Mouse (Mus musculus) telencephalon, adult 2 months (tissue): ENCODE data around the gene Rgs4.

Experiments
- DNase-seq: peaks from one replicate; pipeline ENCODE4 v3.0.0-alpha.2; 2011; ENCODE audit warnings: low read depth, low spot score

The Rgs4 gene

DNA sequence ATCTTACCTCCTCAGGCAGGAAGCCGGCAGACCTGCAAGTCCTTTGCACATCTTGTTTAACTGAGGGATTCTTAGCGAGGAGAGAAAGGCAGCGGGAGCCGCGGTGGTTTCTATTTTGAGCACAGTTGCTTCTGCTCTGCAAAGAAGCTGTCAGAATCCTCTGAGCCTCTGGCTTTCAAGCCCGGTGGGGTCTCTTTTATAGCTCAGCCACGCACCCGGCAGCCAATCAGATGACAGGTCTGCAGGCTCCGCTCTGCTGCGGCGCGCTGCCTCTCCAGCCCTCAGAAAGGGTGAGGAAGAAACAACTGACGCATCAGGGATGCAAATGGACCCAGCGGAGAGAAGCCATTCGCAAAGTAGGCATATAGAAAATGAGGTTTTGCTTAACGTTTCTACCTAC is at the start of gene Rgs4:
Gene Rgs4, minus strand, starts transcription at position 170 of the 400 bp plus-strand sequence.
- peak; percentile 90 for DNase-seq

DNA sequence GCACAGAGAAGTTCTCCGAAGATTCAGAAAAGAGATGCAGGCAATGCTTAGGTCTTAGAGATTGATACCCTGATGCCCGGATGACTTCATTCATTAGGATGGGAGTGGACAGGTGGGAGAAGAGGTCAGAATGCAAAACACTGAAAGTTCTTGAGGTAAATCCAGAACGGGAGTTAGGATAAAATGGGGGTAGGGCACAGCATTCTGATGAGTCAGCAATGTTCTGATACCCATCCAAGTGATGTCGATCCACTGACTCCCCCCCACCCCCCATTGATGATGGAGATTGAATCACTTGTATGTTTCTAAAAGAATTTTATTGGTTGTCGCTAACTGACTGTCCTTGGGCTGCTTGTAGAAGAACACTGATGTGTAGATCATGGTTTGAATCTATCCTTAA is 45.0 kb upstream of the Rgs4 start:
- no peak for DNase-seq

DNA sequence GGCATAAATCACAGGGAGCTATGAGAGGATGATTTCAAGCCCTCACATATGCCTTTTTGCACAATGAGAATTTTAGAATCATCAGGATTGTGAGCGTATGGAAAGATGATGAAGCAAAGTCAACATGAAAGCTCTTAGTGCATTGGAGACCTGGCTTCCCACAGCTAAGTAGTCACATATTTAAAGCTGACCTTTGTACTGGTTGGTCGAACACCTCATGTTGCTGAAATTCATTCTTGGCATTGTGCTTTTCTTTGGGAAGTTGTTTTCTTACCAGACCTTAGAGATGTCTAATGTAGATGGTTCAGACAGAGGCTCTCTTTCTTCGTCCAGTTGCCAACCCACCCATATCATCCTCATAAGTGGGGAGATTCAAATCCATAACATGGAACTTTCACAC is 38.5 kb upstream of the Rgs4 start:
- DNase-seq = no peak

DNA sequence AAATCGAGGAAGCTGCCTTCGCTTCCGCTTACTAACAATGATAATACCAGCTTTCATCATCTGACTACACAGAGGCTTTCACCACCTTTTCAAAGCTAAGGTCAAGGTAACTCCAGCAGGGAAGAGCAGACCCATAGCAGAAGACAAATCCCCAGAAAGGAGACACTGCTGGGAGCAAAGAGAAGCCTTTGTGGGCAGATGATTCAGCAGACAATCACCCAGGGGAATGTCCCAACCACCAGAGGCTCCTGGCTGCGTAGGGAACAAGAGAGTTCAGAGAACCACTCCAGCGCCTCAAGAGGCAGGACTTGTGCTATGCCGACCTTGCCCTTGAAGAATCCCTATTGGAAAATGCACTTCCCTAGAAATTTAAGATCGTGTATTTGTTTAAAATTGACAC is 29.1 kb upstream of the Rgs4 start:
- no peak for DNase-seq

DNA sequence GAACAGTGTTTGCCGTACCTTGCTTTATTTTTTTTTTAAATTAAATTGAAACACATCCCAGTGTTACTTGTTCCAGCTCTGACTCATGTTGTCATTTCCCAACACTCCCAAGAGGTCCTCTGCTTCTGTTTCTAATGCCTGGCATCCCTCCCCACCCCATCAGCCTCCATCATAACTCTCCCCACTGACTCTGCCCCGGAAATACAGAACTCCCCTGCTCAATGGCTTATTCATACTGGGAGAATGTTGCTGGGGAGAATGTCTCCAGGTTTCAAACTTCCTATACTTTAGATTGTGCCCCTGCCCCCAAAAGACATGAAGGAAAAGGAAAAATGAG is 17.1 kb upstream of the Rgs4 start:
- no peak for DNase-seq

DNA sequence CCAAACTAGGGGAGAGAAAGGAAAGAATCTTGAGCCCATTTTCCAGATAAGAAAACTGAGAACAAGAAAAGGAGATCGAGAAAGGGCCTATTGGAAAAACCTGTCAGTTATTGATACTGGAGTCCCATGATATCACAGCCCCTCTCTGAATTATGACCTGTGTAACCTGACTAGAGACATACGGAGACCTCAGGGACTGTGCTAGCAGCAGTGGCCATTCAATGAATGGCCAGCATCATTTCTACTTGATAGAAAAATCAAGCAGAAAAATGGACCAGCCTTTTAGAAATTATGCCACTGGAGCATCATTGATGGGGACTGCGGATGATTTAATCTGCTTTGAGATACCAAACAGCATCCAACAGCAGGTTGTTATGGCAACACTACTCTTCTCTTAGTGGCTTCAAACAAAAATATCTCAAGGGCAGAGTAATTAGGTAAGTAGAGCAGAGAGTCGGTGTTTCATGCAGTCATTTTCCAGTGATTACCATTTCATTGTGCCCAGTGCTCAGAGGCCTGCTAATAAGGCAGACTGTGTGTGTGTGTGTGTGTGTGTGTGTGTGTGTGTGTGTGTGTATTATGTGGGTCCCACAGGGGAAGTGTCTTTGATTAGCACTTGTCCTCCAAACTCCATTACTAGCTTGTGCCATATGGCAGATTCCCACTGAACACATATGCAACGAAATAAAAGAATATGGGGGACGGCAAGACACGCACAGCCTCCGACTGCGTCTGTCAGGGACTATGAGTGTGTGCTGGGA is 16.6 kb upstream of the Rgs4 start:
- DNase-seq = no peak

DNA sequence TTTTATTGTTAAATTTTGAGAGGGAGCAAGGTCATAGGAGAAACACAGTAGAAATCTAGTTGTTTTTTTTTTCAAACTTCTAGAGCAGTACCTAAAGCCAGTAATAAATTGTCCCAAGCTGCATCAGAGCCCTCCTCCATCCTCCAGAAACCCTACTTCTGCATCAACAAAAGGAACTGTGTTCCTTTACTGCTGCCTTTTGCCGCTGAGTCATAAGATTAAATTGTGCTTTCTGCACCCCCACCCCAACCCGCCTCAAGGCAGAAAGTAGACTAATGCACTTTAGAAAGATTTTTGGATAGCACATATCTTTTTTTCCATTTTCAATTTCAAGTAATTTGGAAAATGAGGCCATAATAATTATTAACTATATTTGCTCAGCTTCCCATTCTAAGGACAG is 15.1 kb upstream of the Rgs4 start:
- no peak for DNase-seq

DNA sequence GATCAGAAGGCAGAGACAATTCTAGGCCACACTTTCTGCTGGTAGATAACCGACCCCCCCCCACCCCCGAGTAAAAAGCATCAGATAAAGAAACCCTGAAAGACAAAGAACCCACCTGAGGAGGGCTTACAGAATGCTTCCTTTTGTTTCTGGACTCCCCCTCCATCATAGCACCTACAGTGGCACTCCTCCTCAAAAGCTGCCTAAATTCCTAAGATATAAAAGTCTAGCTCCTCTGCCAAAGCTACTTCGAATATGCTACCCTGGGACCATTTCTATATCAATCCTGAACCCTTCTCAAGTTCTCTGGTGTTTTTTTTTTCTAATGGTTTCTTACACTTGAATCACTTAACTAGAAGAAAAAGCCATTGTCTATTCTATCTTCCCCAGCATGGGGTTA is 9.1 kb upstream of the Rgs4 start:
- no peak for DNase-seq

DNA sequence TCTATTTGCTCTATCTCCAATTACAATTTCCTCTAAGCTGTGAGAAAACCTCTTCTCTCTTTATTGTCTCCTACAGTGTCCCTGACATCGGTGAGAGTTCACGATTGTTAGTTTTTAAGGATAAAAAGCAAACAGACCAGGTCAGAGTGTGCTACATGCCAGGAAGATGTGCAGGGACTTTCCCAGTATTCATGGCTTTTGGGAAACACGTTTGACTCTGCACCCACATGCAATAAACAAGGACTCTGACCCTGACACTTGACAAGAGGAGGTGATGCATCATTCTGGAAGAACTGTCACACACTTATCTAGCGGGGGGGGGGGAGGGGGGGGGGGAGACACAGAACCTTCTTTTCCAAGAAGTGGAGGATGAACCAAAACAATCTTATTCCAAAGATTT is 5.0 kb upstream of the Rgs4 start:
- no peak for DNase-seq

DNA sequence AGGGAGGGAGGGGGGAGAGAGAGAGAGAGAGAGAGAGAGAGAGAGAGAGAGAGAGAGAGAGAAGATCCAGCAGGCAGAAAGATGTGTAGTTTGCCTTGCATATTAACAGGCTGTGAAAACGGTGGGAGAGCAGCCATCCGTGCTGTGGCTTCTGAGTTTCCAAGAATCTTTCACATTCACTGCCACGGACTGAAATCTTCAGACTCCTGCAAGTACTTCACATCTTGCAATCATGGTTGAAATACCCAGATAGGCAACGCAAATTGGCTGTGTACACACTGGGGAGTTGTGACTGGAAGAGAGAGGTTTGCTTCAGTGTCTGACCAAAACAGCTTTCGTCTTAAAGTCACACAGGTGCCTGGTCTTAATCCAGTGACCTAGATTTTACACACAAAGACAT is 997 bp upstream of the Rgs4 start:
- DNase-seq = no peak

DNA sequence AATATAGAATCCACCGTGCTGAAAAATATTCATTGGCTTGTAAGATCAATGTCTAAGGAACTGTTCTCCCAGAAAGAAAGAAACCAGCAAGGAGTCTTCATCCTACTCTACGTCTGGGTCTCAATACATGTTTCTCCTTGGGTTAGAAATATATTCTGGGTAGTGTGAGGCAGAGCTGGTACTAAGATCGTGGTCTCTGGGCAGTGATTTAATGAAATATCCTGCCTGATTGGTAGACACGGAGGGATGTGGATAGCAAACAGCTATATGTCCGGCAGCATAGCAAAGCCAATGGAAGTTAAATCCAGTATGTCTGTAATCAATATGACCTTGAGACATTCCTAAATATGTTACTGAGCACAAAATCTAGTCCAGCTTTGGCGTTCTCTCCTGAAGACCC is 460 bp upstream of the Rgs4 start:
- no peak for DNase-seq

DNA sequence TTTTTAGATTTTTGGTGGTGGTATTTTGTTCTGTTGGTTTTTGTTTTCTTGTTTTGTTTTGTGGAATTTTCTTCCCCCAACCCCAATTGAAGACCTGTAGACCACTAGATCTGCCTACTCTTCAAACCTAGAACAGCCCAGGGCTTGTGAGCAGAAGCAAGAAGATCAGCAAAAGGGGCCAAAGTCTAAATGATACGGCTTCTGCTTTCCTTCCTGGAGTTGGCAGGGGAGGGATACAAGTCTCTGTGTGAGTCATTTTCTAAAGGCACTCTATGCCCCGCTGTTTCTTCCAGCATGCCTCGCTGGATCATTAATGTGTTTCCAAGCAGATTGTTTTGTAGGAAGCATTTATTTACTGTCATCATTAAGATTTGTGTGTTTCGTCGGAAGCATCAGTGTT is 6.3 kb downstream of the Rgs4 start:
- no peak for DNase-seq

DNA sequence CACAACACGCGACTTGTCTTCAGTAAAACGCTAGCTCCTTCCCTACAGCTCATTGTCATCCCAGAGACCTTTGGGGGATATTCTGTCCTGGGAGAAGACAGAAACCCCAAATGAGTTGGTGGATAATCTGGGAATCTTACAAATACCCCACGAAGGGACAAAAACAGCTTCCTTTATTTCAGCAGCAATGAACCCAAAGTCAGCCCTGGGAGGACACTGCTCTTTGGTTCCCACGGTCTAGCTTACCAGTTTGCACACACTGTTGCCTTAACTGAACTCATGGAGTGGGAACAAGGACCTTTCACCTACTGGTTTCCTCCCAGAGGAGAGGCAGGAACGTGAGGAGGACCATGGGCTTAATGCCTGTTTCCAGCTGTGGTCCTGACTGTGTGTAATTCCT is 10.2 kb downstream of the Rgs4 start:
- DNase-seq = no peak

DNA sequence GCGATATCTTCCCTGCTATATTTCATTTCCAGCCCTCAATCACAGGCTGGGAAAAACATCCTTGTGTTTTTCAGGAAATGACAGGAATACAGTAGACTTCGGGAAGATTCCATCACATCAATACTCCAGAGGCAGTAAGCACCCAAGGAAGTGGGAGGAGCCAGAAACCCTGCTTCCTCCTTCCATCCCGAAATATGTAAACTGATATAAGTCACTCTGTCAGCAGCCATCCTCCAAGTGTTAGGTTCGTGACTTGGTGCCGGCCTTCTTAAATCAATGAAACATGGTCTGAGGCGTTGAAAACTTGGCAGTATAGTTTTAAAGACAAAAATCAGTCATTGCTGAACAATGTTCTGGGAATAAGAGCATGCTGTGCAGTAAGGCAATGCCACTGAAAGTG is 11.3 kb downstream of the Rgs4 start:
- DNase-seq = no peak

DNA sequence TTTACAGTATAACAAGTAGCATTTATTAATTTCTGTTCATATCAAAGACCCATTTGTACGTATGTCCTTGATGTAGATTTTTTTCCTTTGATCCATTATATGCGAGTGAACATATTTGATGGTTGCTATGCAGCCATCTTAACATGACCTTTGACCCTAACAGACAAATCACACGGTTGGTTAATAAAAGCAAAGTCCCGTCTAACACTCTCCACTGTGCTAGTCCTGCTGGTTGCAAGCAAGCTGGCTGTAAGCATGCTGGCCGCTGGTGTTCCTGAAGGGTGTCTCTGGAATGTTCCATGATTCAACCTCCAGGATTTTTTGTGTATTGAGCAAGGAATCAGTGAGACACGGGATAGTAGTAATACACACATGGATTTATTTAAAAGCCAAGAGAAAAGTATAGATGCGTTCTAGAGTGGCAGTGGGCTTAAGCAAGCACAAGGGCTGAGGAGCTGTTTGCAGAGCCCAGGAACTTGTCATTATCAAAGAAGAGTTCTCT is 16.8 kb downstream of the Rgs4 start:
- no peak for DNase-seq

DNA sequence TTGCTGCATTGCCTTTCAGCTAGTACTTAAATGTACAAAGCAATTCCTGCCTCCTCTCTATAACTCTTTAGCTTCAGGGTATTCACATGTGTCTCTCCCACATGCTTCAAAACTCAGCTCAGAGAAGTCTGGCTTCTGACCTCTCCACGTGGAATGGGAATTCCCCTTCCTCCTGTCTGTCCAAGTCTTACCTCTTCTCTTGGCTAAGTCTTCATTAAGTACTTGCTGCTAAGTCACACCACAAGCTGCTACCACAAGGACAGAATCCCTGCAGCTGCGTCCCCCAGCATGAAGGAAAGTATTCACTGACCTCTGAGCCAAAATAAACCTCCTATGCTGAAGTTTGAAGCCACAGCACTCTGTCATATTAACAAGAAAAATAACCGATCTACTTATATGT is 21.1 kb downstream of the Rgs4 start:
- DNase-seq = no peak

DNA sequence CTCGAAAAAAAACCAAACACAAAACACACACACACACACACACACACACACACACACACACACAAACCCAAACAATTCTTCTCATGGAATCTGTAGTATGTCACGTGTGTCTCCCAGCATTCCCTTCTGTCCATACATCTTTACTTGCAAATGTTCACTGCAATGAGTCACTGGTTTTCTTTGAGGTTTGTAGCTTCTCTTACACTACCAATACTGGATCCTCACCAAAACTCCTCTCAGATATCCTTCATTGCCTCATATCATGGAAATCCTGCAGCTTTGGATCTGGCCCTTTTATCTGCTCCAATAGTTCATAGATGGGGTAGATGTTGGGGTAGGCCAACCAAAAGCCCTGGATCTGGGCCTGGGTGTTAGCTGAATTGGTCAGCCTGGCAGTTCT is 25.6 kb downstream of the Rgs4 start:
- no peak for DNase-seq

DNA sequence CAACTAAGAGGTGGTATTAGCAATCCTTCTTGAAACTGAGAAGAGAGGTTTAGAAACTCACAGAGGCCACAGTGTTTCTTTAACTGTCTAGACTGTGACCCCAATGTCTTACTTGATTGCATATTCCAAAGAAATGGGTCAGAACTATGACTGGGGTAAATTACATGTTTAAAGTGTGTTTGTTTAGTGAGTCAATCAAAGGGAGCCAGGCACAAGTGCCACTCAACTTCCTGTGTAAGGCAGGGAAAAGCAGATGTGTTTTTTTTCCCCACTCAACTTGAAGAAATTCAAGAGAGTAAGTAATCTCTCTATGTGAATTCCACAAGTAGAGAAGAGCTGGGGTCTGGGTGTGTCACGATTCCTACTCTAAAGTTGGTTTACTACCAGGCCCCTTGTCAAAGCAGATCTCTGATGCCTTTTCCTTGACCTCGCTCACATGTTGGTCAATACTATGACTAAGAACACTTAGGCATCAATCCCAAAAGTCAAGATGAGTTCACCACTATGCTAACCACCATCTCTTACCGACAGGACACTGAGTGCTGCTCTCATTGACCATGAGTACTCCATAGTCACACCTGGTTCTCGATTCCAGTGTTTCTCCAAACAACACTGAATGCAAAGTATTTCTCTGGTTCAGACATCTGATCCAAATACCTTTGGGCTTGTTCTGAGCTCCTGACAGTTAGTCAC is 42.9 kb downstream of the Rgs4 start:
- DNase-seq = no peak

DNA sequence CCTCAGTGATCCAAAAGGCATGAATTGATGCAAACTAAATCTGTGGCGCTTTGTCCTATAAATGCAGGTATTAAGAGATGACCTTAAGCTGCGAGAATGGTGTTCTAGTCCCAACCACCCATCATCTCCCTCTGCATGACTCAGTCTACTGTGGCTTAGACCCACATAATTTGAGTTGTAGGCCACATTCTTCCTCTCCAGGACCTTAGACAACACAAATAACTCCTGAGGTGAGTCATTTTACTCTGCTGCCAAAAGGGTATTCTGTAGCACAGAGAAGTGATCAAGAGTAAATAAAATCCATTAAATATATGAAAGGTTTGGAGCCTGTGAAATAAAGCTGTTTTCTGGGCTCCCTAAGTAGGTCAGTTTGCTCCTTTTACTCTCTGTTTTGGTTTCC is 48.3 kb downstream of the Rgs4 start:
- DNase-seq = no peak

DNA sequence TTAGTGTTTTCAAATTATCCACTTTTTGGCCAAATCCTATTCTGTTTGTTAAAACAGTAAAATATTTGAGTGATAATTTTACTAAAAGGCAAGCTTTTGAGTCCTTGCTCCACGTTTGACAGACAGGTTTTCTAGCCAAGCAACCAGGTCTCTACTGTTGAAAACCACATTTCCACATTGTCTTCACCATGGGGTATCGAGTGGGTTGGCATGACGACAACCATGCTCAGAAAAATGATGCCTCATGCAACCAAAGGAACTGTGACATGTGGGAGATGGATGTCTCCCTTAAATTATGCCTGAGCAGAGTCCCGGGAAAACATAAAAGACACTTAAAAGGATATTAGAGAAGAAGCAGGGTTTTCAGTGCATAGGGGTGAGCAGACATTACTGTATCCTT is 50.2 kb downstream of the Rgs4 start:
- DNase-seq = no peak

DNA sequence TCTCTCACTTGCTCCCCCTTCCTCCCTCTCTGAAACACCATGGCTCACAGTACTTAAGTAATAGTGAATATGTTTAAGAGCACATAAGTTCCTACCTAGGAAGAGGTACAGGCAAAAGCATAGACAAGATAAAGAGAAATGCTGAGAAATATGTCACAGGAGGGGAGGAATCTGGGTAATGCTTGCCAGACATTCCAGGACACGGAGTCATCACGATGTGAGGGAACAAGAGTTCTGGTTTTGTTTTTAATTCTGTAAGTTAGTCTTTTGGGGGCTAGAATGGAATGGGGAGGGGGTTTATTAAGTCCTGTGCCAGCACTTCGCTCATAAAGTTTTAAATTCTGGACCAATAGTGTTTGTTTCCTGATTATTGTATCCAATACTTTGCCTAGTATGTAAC is 52.1 kb downstream of the Rgs4 start:
- no peak for DNase-seq

DNA sequence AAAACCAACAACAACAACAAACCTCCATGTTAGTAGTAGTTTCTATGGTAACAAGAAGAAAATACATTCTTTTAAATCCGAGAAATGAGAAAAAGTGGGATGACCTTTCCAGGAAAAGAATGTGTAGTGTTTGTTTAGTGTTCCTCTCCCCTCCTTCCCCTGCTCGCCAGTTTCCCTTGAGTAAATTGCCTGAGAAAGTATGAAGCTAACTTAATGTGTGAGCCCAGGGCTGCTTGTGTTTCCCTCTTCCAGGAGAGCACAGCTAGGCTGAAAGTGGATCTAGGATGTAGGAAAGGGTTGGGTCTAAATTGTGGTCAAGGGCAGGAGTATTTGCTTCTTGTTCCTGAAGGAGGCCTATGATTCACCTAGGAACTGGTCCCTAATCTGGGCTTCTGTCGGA is 53.9 kb downstream of the Rgs4 start:
- DNase-seq = no peak

DNA sequence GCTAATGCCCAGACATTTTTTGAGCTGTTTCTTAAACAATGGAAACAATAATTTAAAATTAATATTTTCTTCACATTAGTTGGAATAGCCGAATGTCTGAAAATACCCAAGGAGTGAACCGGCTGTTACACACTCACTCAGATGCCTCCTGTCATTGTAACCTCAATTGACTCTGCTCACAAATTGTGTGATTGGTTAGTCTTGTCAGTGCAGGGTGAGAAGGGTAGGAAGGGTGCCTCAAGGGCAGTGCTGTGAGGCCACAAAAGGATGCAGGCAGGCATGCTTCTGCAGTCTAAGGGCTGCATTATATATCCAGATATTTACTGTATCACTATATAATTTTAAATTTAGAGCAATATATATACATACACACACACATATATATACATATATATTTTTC is 54.4 kb downstream of the Rgs4 start:
- no peak for DNase-seq
